Mouse (Mus musculus) heart, adult 2 months (tissue): ENCODE data around the gene Txn1.

Experiments used
- CTCF ChIP-seq: fragments of 200-600 bp; IDR thresholded peaks from 2 replicates; pipeline ENCODE4 v1.8.1; 2022; ENCODE audit warnings: antibody characterized with exemption, mild to moderate bottlenecking, moderate library complexity
- POLR2A ChIP-seq: fragments of 200-500 bp; IDR thresholded peaks from 2 replicates; pipeline ENCODE4 v1.6.1; 2011; ENCODE audit warnings: mild to moderate bottlenecking, low read depth, low read length, control low read depth; ENCODE audit not compliant: insufficient read depth

DNA sequence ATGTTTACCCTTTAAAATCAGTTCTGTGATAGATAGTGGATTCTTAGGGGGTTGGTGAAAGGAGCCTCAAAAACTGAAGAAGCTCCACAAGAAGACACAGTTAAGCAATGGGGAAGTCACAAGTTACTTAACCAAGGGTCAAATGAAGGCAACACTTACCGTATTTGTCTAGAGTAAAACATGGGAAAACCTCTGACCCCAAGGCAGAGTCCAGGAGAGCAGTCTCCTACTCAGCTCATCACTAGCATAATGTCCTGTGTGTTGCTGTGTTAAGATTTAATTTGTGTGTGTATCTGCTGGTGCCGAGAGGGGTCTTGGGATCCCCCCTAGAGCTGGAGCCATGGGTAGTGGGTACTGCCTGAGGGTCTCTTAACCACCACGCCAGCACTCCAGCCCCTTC lies 3.8 kb downstream of the Txn1 start:
- no peak for TF ChIP-seq POLR2A
- no peak for TF ChIP-seq CTCF
